Mouse (Mus musculus) limb, embryonic 14.5 days (tissue): ENCODE results near the gene Arfgap2. TPM values are rescaled to one million over a fixed set of nuclear protein-coding genes. Genes with fewer than 3 reads are reported as not detected.

ENCODE experiments used
- ATAC-seq: fragments of 200-750 bp; cut with Nextera tagmentation; 2 replicates; pipeline ENCODE4 v1.8.0; 2017; ENCODE audit warnings: low read depth, moderate number of reproducible peaks, moderate TSS enrichment; ENCODE audit not compliant: low FRiP score
- DNase-seq: peaks from one replicate; pipeline ENCODE4 v3.0.0-alpha.2; 2015; ENCODE audit warnings: low spot score
- H3K27ac ChIP-seq: fragments of 300-500 bp; sonication (generic); replicated peaks from 2 replicates; pipeline ENCODE4 v1.5.1; 2014; ENCODE audit warnings: low read depth, mild to moderate bottlenecking, low read length, moderate library complexity, mixed read lengths
- H3K27me3 ChIP-seq: fragments of 300-500 bp; sonication (generic); 2 replicates; pipeline ENCODE4 v1.6.1; 2014; ENCODE audit warnings: low read length, mixed read lengths; ENCODE audit not compliant: control insufficient read depth, insufficient read depth
- H3K36me3 ChIP-seq: fragments of 300-500 bp; sonication (generic); 2 replicates; pipeline ENCODE4 v1.6.1; 2014; ENCODE audit warnings: mild to moderate bottlenecking, low read length, moderate library complexity, mixed read lengths; ENCODE audit not compliant: control insufficient read depth, insufficient read depth
- H3K4me1 ChIP-seq: fragments of 300-500 bp; sonication (generic); 2 replicates; pipeline ENCODE4 v1.6.1; 2014; ENCODE audit warnings: antibody characterized with exemption, low read length, mixed read lengths; ENCODE audit not compliant: control insufficient read depth, insufficient read depth
- H3K4me2 ChIP-seq: fragments of 300-500 bp; sonication (generic); replicated peaks from 2 replicates; pipeline ENCODE4 v1.6.1; 2014; ENCODE audit warnings: low read depth, mild to moderate bottlenecking, low read length, moderate library complexity; ENCODE audit not compliant: severe bottlenecking
- H3K4me3 ChIP-seq: fragments of 300-500 bp; sonication (generic); replicated peaks from 2 replicates; pipeline ENCODE4 v1.5.1; 2014; ENCODE audit warnings: low read length
- H3K9ac ChIP-seq: fragments of 300-500 bp; sonication (generic); 2 replicates; pipeline ENCODE4 v1.6.1; 2014; ENCODE audit warnings: mild to moderate bottlenecking, low read depth, low read length, moderate library complexity; ENCODE audit not compliant: severe bottlenecking
- H3K9me3 ChIP-seq: fragments of 300-500 bp; sonication (generic); 2 replicates; pipeline ENCODE4 v1.6.1; 2016; ENCODE audit warnings: low read length; ENCODE audit not compliant: control insufficient read depth
- POLR2A ChIP-seq: fragments of 200-500 bp; IDR thresholded peaks from 2 replicates; pipeline ENCODE4 v1.8.0; 2012; ENCODE audit warnings: inconsistent platforms, mild to moderate bottlenecking, moderate library complexity, borderline replicate concordance; ENCODE audit not compliant: insufficient read depth, insufficient read length; ENCODE audit errors: extremely low read depth
- WGBS: fragments of 180-500 bp; shearing (Covaris S2); extraction: QIAGEN DNeasy Blood & Tissue Kit; methylation state at CpG from one replicate; pipeline ENCODE4 v1.1.7; 2014; 5-methylcytosine and 5-hydroxymethylcytosine counted together
- polyA plus RNA-seq, 2 experiments: library from polyadenylated mRNA; depleted of rRNA in 1 of 2; stranded (reverse) in 1 of 2; unstranded in 1 of 2; fragments of >200 nt; fragmentation: Nextera tagmentation in 1 of 2; extraction: Ambion mirVana in 1 of 2; gene quantifications; 2 replicates each; pipeline versions ENCODE4 v1.2.1 to v1.2.3; 2012 to 2014

Arfgap2 gene
- polyA plus RNA-seq, 2 experiments: 59.8 to 78.8 TPM

DNA sequence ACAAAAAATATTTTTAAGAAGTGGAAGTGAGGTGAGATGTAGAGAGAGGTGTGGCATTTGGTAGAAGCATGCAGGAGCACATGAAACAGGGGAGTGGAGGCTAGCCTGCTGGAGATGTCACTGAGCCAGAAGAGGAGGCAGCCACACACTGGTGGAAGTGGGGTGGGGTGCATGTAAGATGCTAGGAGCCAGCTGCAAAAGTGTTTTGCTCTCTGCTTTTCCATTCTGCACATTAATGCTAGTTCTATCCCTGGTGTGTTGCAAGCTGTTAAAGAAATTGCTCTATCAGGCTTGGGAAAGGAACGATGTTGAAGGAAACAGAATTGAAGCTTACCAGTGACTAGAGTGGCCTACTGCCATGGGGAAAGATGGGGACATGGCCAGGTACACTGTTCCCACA, 59.6 kb downstream of the Arfgap2 start:
- Histone ChIP-seq H3K4me2 (no peak overlapping the region), H3K27ac (no peak overlapping the region), H3K9ac (no peak overlapping the region), H3K4me1 (no peaks in the 10 kb centered on the region), H3K36me3 (no peaks in the 10 kb centered on the region), H3K9me3 (no peaks in the 10 kb centered on the region), H3K4me3 (no peak overlapping the region), H3K27me3 (no peaks in the 10 kb centered on the region)
- no peak for DNase-seq
- TF ChIP-seq POLR2A: no peak
- ATAC-seq: no peak
- 74% methylated on average over 1 of the region's 1 CpGs for WGBS

DNA sequence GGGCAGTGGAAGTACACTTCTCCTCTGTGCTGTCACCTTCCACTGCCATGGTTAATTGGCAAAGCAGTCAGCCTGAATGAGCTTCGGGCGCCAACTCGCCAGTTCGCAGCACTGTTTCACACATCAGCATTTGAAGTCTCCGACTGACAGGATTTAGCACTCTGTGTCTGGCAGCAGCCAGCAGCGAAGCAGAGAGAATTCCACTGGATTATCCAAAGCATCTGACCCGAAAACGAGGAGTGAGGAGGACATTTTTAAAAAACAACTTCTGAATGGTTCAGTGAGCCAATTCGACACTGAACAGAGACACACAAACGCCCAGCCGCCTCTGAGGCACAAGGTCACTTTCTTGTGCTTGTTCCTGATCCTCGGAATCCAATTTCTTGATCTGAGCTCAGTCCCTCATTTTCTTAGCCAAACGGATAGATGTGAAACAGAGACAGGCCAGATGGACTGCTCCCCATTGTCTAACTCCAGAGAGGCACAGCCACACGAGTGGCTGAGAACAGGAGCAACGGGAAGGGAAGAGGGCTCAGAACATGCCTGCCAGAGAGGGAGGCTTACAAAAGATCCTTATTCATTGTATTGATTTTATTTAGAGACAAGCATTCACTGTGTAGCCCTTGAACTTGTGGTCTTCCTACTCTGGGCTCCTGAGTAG, 60.1 kb downstream of the Arfgap2 start:
- Histone ChIP-seq H3K4me2 (no peak overlapping the region), H3K4me1 (no peaks in the 10 kb centered on the region), H3K4me3 (no peak overlapping the region), H3K36me3 (no peaks in the 10 kb centered on the region), H3K27ac (no peak overlapping the region), H3K9ac (no peak overlapping the region), H3K9me3 (no peaks in the 10 kb centered on the region), H3K27me3 (no peaks in the 10 kb centered on the region)
- whole genome bisulfite sequencing: 64% methylated on average over 15 of the region's 15 CpGs
- no peak for DNase-seq
- TF ChIP-seq POLR2A: no peak
- no peak for ATAC-seq

Other genes starting within 250 kb of the Arfgap2 start
- 24.9 and 28.1 TPM in 2 replicates for gene Rapsn, start 229.4 kb upstream of the Arfgap2 start, polyA plus RNA-seq (2012; rRNA removed)
- gene Rapsn, start 229.4 kb upstream of the Arfgap2 start, polyA plus RNA-seq (2014; fragmentation: Nextera tagmentation; extraction: Ambion mirVana): 18.5 and 26.5 TPM in 2 replicates
- gene Psmc3, start 211.0 kb upstream of the Arfgap2 start, polyA plus RNA-seq (2012; rRNA removed): 158 and 203 TPM in 2 replicates
- 287 and 305 TPM in 2 replicates for gene Psmc3, start 211.0 kb upstream of the Arfgap2 start, polyA plus RNA-seq (2014; fragmentation: Nextera tagmentation; extraction: Ambion mirVana)
- 143 and 172 TPM in 2 replicates for gene Slc39a13, start 194.6 kb upstream of the Arfgap2 start, polyA plus RNA-seq (2012; rRNA removed)
- 63.3 and 74.3 TPM in 2 replicates for gene Slc39a13, start 194.6 kb upstream of the Arfgap2 start, polyA plus RNA-seq (2014; fragmentation: Nextera tagmentation; extraction: Ambion mirVana)
- 13.7 and 14.1 TPM in 2 replicates for gene Spi1, start 182.6 kb upstream of the Arfgap2 start, polyA plus RNA-seq (2012; rRNA removed)
- 10.6 and 10.7 TPM in 2 replicates for gene Spi1, start 182.6 kb upstream of the Arfgap2 start, polyA plus RNA-seq (2014; fragmentation: Nextera tagmentation; extraction: Ambion mirVana)
- gene Mybpc3, start 146.8 kb upstream of the Arfgap2 start, polyA plus RNA-seq (2012; rRNA removed): 0.27 and 0.29 TPM in 2 replicates
- gene Mybpc3, start 146.8 kb upstream of the Arfgap2 start, polyA plus RNA-seq (2014; fragmentation: Nextera tagmentation; extraction: Ambion mirVana): 0.07 and 0.12 TPM in 2 replicates
- 17.8 and 18.1 TPM in 2 replicates for gene Madd, start 81.1 kb upstream of the Arfgap2 start, polyA plus RNA-seq (2012; rRNA removed)
- gene Madd, start 81.1 kb upstream of the Arfgap2 start, polyA plus RNA-seq (2014; fragmentation: Nextera tagmentation; extraction: Ambion mirVana): 8.6 and 9.8 TPM in 2 replicates
- 3.4 and 5.0 TPM in 2 replicates for gene Nr1h3, start 62.1 kb upstream of the Arfgap2 start, polyA plus RNA-seq (2012; rRNA removed)
- 1.5 and 2.8 TPM in 2 replicates for gene Nr1h3, start 62.1 kb upstream of the Arfgap2 start, polyA plus RNA-seq (2014; fragmentation: Nextera tagmentation; extraction: Ambion mirVana)
- 29.9 and 37.1 TPM in 2 replicates for gene Acp2, start 62.1 kb upstream of the Arfgap2 start, polyA plus RNA-seq (2012; rRNA removed)
- gene Acp2, start 62.1 kb upstream of the Arfgap2 start, polyA plus RNA-seq (2014; fragmentation: Nextera tagmentation; extraction: Ambion mirVana): 31.6 and 34.2 TPM in 2 replicates
- gene Ddb2, start 28.0 kb upstream of the Arfgap2 start, polyA plus RNA-seq (2012; rRNA removed): 52.8 and 56.4 TPM in 2 replicates
- gene Ddb2, start 28.0 kb upstream of the Arfgap2 start, polyA plus RNA-seq (2014; fragmentation: Nextera tagmentation; extraction: Ambion mirVana): 14.8 and 22.0 TPM in 2 replicates
- 67.8 and 73.8 TPM in 2 replicates for gene Pacsin3, start 9.0 kb upstream of the Arfgap2 start, polyA plus RNA-seq (2012; rRNA removed)
- 43.2 and 44.7 TPM in 2 replicates for gene Pacsin3, start 9.0 kb upstream of the Arfgap2 start, polyA plus RNA-seq (2014; fragmentation: Nextera tagmentation; extraction: Ambion mirVana)
- 34.9 and 45.0 TPM in 2 replicates for gene 1110051M20Rik, start 179.7 kb downstream of the Arfgap2 start, polyA plus RNA-seq (2012; rRNA removed)
- 50.6 and 67.9 TPM in 2 replicates for gene 1110051M20Rik, start 179.7 kb downstream of the Arfgap2 start, polyA plus RNA-seq (2014; fragmentation: Nextera tagmentation; extraction: Ambion mirVana)
- 11.6 and 13.3 TPM in 2 replicates for gene Lrp4, start 192.5 kb downstream of the Arfgap2 start, polyA plus RNA-seq (2012; rRNA removed)
- gene Lrp4, start 192.5 kb downstream of the Arfgap2 start, polyA plus RNA-seq (2014; fragmentation: Nextera tagmentation; extraction: Ambion mirVana): 6.7 and 7.3 TPM in 2 replicates